Mouse (Mus musculus): ENCODE data around the gene 9330159F19Rik. TPM values are rescaled to one million over a fixed set of nuclear protein-coding genes. Genes with fewer than 3 reads are reported as not detected.

9330159F19Rik gene
- polyA plus RNA-seq, 1 experiment from 2014 or later, result 0.48 TPM

DNA sequence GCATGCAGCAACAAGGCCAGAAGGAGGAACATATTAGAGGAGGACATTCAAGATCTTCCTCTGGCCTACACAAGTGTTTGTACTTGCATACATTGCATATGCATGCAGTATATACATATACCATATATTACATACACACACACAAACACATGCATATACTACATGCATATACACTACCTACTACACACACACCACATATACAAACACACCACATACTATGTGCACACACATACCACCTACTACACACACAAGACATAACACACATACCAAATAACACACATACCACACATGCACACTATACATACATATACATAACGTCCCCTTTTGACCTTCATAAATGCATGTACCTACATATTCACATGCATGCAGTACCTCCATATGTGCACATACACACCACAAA lies 10.8 kb upstream of the 9330159F19Rik start:
- Histone ChIP-seq H3K4me2 (no peak overlapping the region), H3K9ac (replicated peaks) (no peak overlapping the region), H3K9me3 (peaks cover 10% of the 10 kb centered on the region; the same call in 1 of the 2 replicates), H3K4me3 (replicated peaks) (no peak overlapping the region), H3K27ac (no peak overlapping the region), H3K27me3 (no peaks in the 10 kb centered on the region), H3K4me1 (replicated peaks) (no peaks in the 10 kb centered on the region), H3K36me3 (no peaks in the 10 kb centered on the region)
- ATAC-seq (ENCODE audit: insufficient number of reproducible peaks, insufficient read depth, low FRiP score, low TSS enrichment, low read depth), result no peak
- 89% methylated on average over 1 of the region's 1 CpGs for WGBS

DNA sequence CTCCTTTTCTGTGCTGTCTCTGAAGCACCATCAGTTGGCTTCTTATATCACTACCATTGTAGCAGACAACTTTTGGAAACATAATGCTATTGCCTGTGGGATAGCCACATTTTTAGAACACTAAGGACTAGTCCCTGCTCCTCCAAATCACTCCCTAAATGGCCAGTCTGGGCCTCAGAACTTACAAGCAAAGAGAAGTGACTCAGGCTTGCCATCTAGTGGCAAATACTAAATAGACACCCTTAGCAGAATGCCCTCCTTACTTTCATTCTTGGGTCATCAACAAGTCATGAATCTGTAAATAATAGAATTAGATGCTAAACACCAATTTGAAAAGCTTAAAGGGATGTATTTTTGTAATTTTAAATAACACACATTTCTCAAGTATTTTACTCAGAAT lies 4.7 kb upstream of the 9330159F19Rik start:
- Histone ChIP-seq H3K36me3 (no peaks in the 10 kb centered on the region), H3K9ac (replicated peaks) (no peak overlapping the region), H3K4me1 (replicated peaks) (peaks cover 5% of the 10 kb centered on the region), H3K4me3 (replicated peaks) (no peak overlapping the region), H3K27me3 (no peaks in the 10 kb centered on the region), H3K4me2 (no peak overlapping the region), H3K9me3 (no peaks in the 10 kb centered on the region), H3K27ac (no peak overlapping the region)
- no peak for ATAC-seq (ENCODE audit: insufficient number of reproducible peaks, insufficient read depth, low FRiP score, low TSS enrichment, low read depth)

DNA sequence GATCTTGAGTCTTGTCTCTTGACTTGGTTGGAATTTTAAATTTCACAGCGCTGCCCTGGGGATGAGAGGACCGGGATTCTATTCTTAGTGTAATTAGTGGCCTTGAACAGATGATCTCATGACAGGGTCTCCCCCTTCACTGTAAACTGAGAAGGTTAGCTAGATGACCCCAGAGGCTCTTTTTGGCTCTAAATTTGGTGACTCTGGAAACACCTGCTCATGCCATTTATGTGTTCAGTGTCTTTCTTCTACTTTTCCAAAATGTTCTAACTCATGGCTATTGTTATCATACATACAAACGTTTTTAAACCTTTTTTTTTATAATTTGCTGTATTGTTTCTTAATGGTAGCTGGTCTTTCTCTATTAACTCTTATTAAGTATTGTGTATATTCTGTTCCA lies 2.7 kb upstream of the 9330159F19Rik start:
- peaks cover 7% of the 10 kb centered on the region for H3K4me1 ChIP-seq (replicated peaks)
- H3K36me3 ChIP-seq, result no peaks in the 10 kb centered on the region
- no peak overlapping the region for H3K27ac ChIP-seq
- no peak overlapping the region for H3K9ac ChIP-seq (replicated peaks)
- 59% methylated on average over 3 of the region's 3 CpGs for WGBS
- no peak for ATAC-seq (ENCODE audit: insufficient number of reproducible peaks, insufficient read depth, low FRiP score, low TSS enrichment, low read depth)
- H3K4me3 ChIP-seq (replicated peaks), result no peak overlapping the region
- H3K9me3 ChIP-seq, result no peaks in the 10 kb centered on the region
- H3K4me2 ChIP-seq, result no peak overlapping the region
- no peaks in the 10 kb centered on the region for H3K27me3 ChIP-seq

DNA sequence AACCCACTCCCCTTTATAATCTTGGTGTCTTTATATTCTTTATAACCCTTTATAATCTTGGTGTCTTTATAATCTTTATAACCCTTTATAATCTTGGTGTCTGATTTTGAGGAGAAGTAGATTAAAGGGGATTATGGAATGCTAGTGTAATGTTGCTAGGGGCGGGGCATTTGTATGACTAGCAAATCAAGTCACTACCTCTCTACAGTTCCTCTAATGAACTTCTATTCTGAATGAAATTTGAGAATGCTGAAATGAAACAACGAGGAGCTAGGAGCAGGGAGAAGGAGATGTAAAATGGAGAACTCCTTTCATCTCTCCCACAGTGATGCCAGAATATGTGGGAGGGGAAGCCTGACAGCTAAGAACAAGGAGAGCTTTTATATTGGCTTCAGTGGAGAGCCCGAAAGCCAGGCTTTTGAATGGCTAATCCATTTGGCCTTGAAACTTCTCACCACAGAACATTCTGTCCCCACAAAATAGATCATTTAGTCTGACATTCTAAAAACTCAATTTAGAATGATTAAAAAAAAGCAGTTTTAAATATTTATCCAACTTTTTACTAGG lies 2.2 kb downstream of the 9330159F19Rik start:
- ATAC-seq (ENCODE audit: insufficient number of reproducible peaks, insufficient read depth, low FRiP score, low TSS enrichment, low read depth), result no peak

DNA sequence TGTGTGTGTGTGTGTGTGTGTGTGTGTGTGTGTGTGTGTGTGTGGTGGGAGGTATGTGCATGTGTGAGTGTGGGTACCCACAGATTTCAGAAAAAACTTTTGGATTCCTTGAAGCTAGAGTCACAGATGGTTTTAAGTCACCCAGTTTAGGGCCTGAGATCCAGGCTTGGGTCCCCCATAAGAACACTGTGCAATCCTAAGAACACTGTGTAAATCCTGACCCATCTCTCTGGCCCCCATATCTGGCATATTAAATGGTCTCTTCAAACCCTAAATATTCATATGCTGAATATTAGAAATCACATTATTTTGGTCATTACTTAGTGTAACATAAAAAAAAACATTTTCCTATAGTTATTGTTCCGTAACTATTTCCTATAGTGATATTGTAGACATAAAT lies 5.6 kb downstream of the 9330159F19Rik start:
- Histone ChIP-seq H3K4me2 (no peak overlapping the region), H3K9me3 (no peaks in the 10 kb centered on the region), H3K27me3 (no peaks in the 10 kb centered on the region), H3K4me1 (replicated peaks) (no peaks in the 10 kb centered on the region), H3K27ac (no peak overlapping the region), H3K4me3 (replicated peaks) (no peak overlapping the region), H3K9ac (replicated peaks) (no peak overlapping the region), H3K36me3 (no peaks in the 10 kb centered on the region)
- ATAC-seq (ENCODE audit: insufficient number of reproducible peaks, insufficient read depth, low FRiP score, low TSS enrichment, low read depth), result no peak
- 87% methylated on average over 1 of the region's 1 CpGs for WGBS

More for the DNA sequence above, 2.2 kb downstream of the 9330159F19Rik start:
- Histone ChIP-seq H3K4me1 (replicated peaks) (peaks cover 7% of the 10 kb centered on the region), H3K4me2 (no peak overlapping the region), H3K36me3 (no peaks in the 10 kb centered on the region), H3K9me3 (no peaks in the 10 kb centered on the region), H3K9ac (replicated peaks) (no peak overlapping the region), H3K27me3 (no peaks in the 10 kb centered on the region), H3K4me3 (replicated peaks) (no peak overlapping the region), H3K27ac (no peak overlapping the region)
- WGBS, result 46% methylated on average over 3 of the region's 3 CpGs

DNA sequence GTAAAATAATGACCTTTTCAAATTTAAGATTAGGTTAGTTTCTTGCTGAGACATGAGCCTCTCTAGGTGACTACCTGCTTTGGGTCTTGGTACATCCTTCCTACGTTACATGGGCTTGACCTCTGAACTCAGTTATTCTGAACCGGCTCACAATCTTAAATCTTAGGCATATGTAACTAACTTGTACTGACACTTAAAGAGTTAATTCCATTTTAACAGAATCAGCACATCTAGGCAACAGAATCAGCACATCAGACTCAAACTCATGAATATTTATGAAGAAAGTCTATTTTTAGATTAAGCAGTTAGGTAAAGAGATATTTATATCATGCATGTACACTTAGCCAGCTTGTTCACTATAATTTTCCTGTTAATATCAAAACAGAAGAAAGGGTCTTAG lies 6.0 kb downstream of the 9330159F19Rik start:
- no peak overlapping the region for H3K27ac ChIP-seq
- no peak overlapping the region for H3K4me3 ChIP-seq (replicated peaks)
- 84% methylated on average over 2 of the region's 2 CpGs for WGBS
- H3K27me3 ChIP-seq, result no peaks in the 10 kb centered on the region
- H3K9ac ChIP-seq (replicated peaks), result no peak overlapping the region
- H3K4me1 ChIP-seq (replicated peaks), result no peaks in the 10 kb centered on the region
- H3K4me2 ChIP-seq, result no peak overlapping the region
- no peaks in the 10 kb centered on the region for H3K9me3 ChIP-seq
- ATAC-seq (ENCODE audit: insufficient number of reproducible peaks, insufficient read depth, low FRiP score, low TSS enrichment, low read depth), result no peak
- H3K36me3 ChIP-seq, result no peaks in the 10 kb centered on the region

DNA sequence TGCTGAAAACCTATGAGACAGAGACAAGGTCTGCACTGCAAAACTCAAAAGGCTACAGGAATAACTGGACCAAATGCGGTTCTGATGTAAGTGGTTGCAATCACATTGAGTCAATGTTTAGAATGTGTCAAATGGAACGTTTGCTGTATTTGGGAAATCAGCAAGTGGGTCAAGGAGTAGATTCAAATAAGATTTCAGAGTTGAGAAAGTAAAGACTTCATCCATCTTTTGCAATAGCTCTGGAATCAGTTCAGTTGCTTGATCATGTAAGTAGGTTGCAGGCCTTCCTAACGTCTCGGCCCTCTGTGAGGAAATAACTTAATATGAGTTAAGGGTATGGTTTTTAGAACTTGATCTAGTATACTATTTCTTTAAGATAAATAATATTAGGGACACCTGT lies 13.9 kb downstream of the 9330159F19Rik start:
- H3K9ac ChIP-seq (replicated peaks), result no peak overlapping the region
- WGBS, result 90% methylated on average over 4 of the region's 4 CpGs

DNA sequence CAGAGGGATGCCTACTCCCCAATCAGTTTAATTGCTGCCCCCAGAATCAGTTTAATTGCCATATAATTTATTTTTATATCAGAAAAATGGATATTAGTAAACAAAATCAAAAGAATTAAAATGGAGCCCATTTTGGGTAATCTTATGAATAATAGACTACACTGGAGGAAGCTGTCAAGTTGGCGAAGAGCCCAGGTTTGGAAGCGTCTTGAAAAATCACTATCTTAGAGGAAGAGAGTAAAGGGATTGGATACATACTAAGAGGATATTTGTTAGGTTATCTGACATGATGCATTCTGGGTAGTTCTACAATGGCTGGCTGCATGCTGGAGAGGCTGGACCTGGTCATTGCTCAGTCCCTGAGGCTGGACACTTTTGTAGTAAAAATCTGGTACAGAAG lies 19.8 kb downstream of the 9330159F19Rik start:
- 88% methylated on average over 2 of the region's 2 CpGs for whole genome bisulfite sequencing

More for the DNA sequence above, 13.9 kb downstream of the 9330159F19Rik start:
- Histone ChIP-seq H3K4me1 (replicated peaks) (no peaks in the 10 kb centered on the region), H3K4me3 (replicated peaks) (no peak overlapping the region), H3K27ac (no peak overlapping the region), H3K27me3 (no peaks in the 10 kb centered on the region), H3K4me2 (no peak overlapping the region), H3K9me3 (no peaks in the 10 kb centered on the region), H3K36me3 (no peaks in the 10 kb centered on the region)
- no peak for ATAC-seq (ENCODE audit: insufficient number of reproducible peaks, insufficient read depth, low FRiP score, low TSS enrichment, low read depth)

More for the DNA sequence above, 19.8 kb downstream of the 9330159F19Rik start:
- no peaks in the 10 kb centered on the region for H3K27me3 ChIP-seq
- no peak for ATAC-seq (ENCODE audit: insufficient number of reproducible peaks, insufficient read depth, low FRiP score, low TSS enrichment, low read depth)
- no peaks in the 10 kb centered on the region for H3K36me3 ChIP-seq
- H3K9me3 ChIP-seq, result no peaks in the 10 kb centered on the region
- H3K9ac ChIP-seq (replicated peaks), result no peak overlapping the region
- H3K4me3 ChIP-seq (replicated peaks), result no peak overlapping the region
- no peaks in the 10 kb centered on the region for H3K4me1 ChIP-seq (replicated peaks)
- no peak overlapping the region for H3K4me2 ChIP-seq
- no peak overlapping the region for H3K27ac ChIP-seq

Other genes starting within 250 kb of the 9330159F19Rik start
- gene 2310057J18Rik, start 225.3 kb upstream of the 9330159F19Rik start, polyA plus RNA-seq (2016; fragmentation: Nextera tagmentation; extraction: Ambion mirVana), result not detected in 2 replicates
- gene Soga3, start 67.8 kb upstream of the 9330159F19Rik start, polyA plus RNA-seq (2016; fragmentation: Nextera tagmentation; extraction: Ambion mirVana), result 0.87 and 1.2 TPM in 2 replicates
- 0.70 TPM in 1 of 2 replicates, not detected in the other for gene Gm49353, start 12.7 kb upstream of the 9330159F19Rik start, polyA plus RNA-seq (2016; fragmentation: Nextera tagmentation; extraction: Ambion mirVana)
- gene Echdc1, start 101.6 kb downstream of the 9330159F19Rik start, polyA plus RNA-seq (2016; fragmentation: Nextera tagmentation; extraction: Ambion mirVana), result 17.4 and 18.4 TPM in 2 replicates
- gene Rnf146, start 150.8 kb downstream of the 9330159F19Rik start, polyA plus RNA-seq (2016; fragmentation: Nextera tagmentation; extraction: Ambion mirVana), result 54.3 and 56.3 TPM in 2 replicates

All from limb, embryonic 12.5 days (tissue).